Mouse (Mus musculus): ENCODE data around the gene Iqch.

Gene Iqch

GRCm38 (mm10) chr9:63377270-63378142 lies 224.8 kb downstream of the Iqch start, which contains the start of gene Map2k5:
Gene Map2k5 (minus strand): TSS chr9:63377902.
- peak; percentile 90 for DNase-seq (ENCODE audit: low spot score in 2 of 2)

GRCm38 (mm10) chr9:63373315-63373714 lies 229.0 kb downstream of the Iqch start:
- DNase-seq (ENCODE audit: low spot score in 2 of 2), result no peak

- no peak for DNase-seq (ENCODE audit: low spot score in 2 of 2)
These were observed 229.8 kb downstream of the Iqch start for GRCm38 (mm10) chr9:63372541-63372940.
